Mouse (Mus musculus) kidney, embryonic 14.5 days (tissue): Measurements from ENCODE around the gene Msx1. TPM values are rescaled to one million over a fixed set of nuclear protein-coding genes. Genes with fewer than 3 reads are reported as not detected.

Experiments
- ATAC-seq: fragments of 200-750 bp; cut with Nextera tagmentation; 2 replicates; pipeline ENCODE4 v1.8.0; 2017; ENCODE audit warnings: moderate number of reproducible peaks, mild to moderate bottlenecking, moderate TSS enrichment, moderate library complexity; ENCODE audit not compliant: low FRiP score, low TSS enrichment
- H3K27ac ChIP-seq: fragments of 300-500 bp; sonication (generic); 2 replicates; pipeline ENCODE4 v1.5.1; 2014; ENCODE audit warnings: low read depth, mild to moderate bottlenecking, low read length, moderate library complexity, mixed read lengths
- H3K27me3 ChIP-seq: fragments of 300-500 bp; sonication (generic); 2 replicates; pipeline ENCODE4 v1.6.1; 2014; ENCODE audit warnings: mild to moderate bottlenecking, low read length; ENCODE audit not compliant: control insufficient read depth, insufficient read depth
- H3K36me3 ChIP-seq: fragments of 300-500 bp; sonication (generic); 2 replicates; pipeline ENCODE4 v1.6.1; 2014; ENCODE audit warnings: low read length, mixed read lengths; ENCODE audit not compliant: control insufficient read depth, insufficient read depth
- H3K4me1 ChIP-seq: fragments of 300-500 bp; sonication (generic); 2 replicates; pipeline ENCODE4 v1.6.1; 2014; ENCODE audit warnings: low read length, mixed read lengths; ENCODE audit not compliant: control insufficient read depth, insufficient read depth
- H3K4me2 ChIP-seq: fragments of 300-500 bp; sonication (generic); replicated peaks from 2 replicates; pipeline ENCODE4 v1.6.1; 2014; ENCODE audit warnings: low read depth, mild to moderate bottlenecking, low read length
- H3K4me3 ChIP-seq: fragments of 300-500 bp; sonication (generic); 2 replicates; pipeline ENCODE4 v1.5.1; 2014; ENCODE audit warnings: mild to moderate bottlenecking, low read length
- H3K9ac ChIP-seq: fragments of 300-500 bp; sonication (generic); 2 replicates; pipeline ENCODE4 v1.6.1; 2014; ENCODE audit warnings: low read depth, mild to moderate bottlenecking, low read length, moderate library complexity
- H3K9me3 ChIP-seq: fragments of 300-500 bp; sonication (generic); 2 replicates; pipeline ENCODE4 v1.6.1; 2016; ENCODE audit warnings: low read length; ENCODE audit not compliant: control insufficient read depth
- WGBS: fragments of 180-500 bp; shearing (Covaris S2); extraction: QIAGEN DNeasy Blood & Tissue Kit; methylation state at CpG from one replicate; pipeline ENCODE4 v1.1.7; 2014; 5-methylcytosine and 5-hydroxymethylcytosine counted together
- polyA plus RNA-seq: library from polyadenylated mRNA; unstranded; fragments of >200 nt; fragmentation: Nextera tagmentation; extraction: Ambion mirVana; gene quantifications from 2 replicates; pipeline ENCODE4 v1.2.1, GENCODE M21; 2014

Gene Msx1
- polyA plus RNA-seq, 1 experiment from 2014 or later, result 2.6 TPM

DNA sequence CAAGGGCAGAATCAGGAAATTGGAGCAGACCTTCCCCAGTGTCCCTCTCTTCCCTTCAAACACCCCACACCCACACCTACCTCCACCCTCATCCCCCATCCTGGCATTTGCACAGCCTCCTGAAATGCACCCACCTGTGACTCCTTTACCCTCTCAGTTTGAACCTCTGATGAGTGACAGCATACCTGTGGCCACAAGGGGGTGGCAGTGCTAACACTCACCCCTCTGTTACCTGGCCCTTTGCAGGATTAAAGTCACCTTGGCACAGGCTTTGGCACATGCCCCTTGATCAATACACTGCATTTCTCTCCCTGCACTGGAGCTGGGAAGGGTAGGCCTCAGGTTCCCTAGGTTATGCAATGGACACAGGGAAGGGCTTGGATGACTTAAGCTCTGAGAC is 10.2 kb downstream of the Msx1 start:
- peaks cover 63% of the 10 kb centered on the region for H3K27me3 ChIP-seq
- H3K9me3 ChIP-seq, result no peaks in the 10 kb centered on the region
- no peak overlapping the region for H3K9ac ChIP-seq
- H3K27ac ChIP-seq, result no peak overlapping the region
- H3K4me1 ChIP-seq, result no peaks in the 10 kb centered on the region
- H3K4me3 ChIP-seq, result no peak overlapping the region
- no peak for ATAC-seq
- no peak overlapping the region for H3K4me2 ChIP-seq
- no peaks in the 10 kb centered on the region for H3K36me3 ChIP-seq

DNA sequence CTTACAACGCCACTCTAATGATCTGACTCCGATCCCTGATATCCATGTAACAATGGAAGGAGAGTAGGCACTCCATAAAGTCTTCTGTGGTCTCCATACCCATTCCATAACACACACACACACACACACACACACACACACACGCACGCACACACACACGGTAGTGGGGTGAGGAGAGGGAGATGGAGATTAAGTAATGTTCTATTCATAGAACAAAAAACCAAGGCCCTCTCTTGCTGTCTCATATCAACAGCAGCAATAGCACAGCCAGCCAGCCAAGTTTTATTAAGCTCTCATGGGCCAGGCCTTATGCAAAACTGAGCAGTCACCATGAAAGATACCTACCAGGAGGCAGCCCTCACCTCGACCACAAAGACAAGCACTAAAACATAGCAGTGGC is 19.1 kb downstream of the Msx1 start:
- ATAC-seq, result no peak
- no peak overlapping the region for H3K4me3 ChIP-seq
- 82% methylated on average over 6 of the region's 6 CpGs for WGBS
- no peaks in the 10 kb centered on the region for H3K9me3 ChIP-seq
- H3K4me2 ChIP-seq, result no peak overlapping the region
- H3K4me1 ChIP-seq, result no peaks in the 10 kb centered on the region
- no peak overlapping the region for H3K27ac ChIP-seq
- H3K27me3 ChIP-seq, result no peaks in the 10 kb centered on the region
- no peak overlapping the region for H3K9ac ChIP-seq
- H3K36me3 ChIP-seq, result no peaks in the 10 kb centered on the region

DNA sequence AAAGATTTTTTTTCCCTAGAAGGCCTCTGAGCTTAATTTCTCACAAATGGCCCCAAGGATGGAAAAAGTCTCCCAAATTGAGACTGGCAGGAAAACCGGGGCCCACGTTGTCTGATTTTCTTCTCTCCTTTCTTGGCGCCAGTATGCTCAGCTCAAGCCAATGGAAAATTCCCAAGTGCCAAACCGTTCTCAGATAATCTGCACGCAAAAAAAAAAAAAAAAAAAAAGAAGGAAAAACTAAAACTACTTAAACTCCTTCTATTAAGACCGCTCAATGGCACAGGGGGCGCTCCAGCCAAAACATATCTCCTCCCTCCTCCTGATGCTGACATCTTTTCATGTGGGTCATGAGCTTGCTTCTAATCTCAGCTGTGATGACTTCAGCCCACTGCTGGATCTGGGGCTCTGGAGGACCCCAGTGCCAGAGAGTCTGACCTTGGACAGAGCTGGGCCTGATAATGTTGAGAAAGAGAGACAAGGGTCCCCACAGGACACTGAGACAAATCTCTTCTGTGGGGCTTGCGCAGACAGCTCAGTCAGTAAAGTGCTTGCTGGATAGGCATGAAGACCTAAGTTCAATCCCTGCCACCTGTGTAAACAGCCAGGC is 19.8 kb downstream of the Msx1 start:
- no peak overlapping the region for H3K4me2 ChIP-seq
- no peak overlapping the region for H3K27ac ChIP-seq
- no peaks in the 10 kb centered on the region for H3K27me3 ChIP-seq
- H3K4me1 ChIP-seq, result no peaks in the 10 kb centered on the region
- 84% methylated on average over 8 of the region's 8 CpGs for WGBS
- no peaks in the 10 kb centered on the region for H3K36me3 ChIP-seq
- no peaks in the 10 kb centered on the region for H3K9me3 ChIP-seq
- no peak overlapping the region for H3K9ac ChIP-seq
- H3K4me3 ChIP-seq, result no peak overlapping the region
- ATAC-seq, result no peak

DNA sequence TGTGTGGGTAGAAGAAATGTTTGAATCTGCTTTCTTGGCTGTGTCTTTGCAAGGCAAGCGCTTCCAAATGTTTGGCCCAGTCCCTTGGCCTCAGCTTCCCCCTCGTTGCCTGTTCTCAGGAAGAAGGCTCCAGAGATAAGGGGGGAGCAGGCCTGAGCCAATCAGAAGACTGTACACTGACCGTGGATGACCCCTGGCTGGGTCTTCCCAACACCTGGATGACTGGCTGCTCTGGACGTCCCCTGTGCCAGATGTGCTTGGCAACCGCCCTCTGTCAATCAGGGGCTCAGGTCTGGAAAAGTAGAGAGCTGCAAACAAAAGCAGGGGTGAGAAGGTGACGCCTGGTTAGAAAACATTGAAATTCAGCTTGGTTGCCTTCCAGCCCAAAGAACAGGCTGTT is 27.1 kb downstream of the Msx1 start:
- no peak overlapping the region for H3K4me3 ChIP-seq
- WGBS, result 76% methylated on average over 6 of the region's 6 CpGs
- no peak for ATAC-seq
- H3K27ac ChIP-seq, result no peak overlapping the region
- no peaks in the 10 kb centered on the region for H3K4me1 ChIP-seq
- no peak overlapping the region for H3K4me2 ChIP-seq
- no peaks in the 10 kb centered on the region for H3K36me3 ChIP-seq
- H3K9ac ChIP-seq, result no peak overlapping the region
- H3K9me3 ChIP-seq, result no peaks in the 10 kb centered on the region
- H3K27me3 ChIP-seq, result no peaks in the 10 kb centered on the region

DNA sequence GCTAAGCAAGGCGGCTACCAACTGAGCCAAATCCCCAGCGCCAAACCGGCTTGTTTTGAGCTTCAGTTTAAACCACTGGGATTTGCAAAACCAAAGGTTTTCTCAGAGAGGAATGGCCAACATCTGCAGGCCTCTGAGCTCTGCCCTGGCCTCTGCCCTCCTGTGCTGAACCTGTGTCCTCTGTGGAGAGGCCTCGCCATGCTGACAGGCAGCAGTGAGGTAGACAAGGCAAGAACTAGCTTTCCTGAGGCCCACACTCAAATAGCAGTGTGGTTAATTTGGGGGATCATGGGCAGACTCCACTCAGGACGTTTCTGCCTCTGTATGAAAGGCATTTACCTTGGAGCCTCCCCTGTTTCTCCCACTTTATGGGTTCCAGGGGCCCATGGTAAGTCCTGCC is 27.6 kb downstream of the Msx1 start:
- no peaks in the 10 kb centered on the region for H3K9me3 ChIP-seq
- no peak overlapping the region for H3K4me3 ChIP-seq
- no peaks in the 10 kb centered on the region for H3K27me3 ChIP-seq
- no peak for ATAC-seq
- no peaks in the 10 kb centered on the region for H3K4me1 ChIP-seq
- no peak overlapping the region for H3K9ac ChIP-seq
- no peak overlapping the region for H3K4me2 ChIP-seq
- WGBS, result 78% methylated on average over 5 of the region's 5 CpGs
- H3K27ac ChIP-seq, result no peak overlapping the region
- H3K36me3 ChIP-seq, result no peaks in the 10 kb centered on the region

DNA sequence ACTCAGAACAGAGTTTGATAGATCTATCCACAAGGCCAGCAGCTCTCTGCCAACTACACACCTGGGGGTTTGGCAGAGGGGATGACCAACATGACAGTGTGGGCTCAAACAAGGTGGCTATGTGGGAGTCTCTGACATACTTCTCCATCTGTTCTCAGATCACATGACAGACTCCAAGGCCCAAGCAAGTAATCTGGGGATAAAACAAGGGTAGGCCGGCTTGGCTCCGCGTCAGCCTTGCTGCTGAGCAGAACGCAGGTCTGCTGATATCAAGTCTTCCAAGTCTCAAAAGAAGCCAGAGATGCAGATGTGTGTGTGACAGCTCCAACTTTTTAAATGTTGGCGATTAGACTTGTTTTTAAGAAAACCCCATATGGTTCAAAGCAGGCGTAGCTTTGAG is 28.7 kb downstream of the Msx1 start:
- H3K4me3 ChIP-seq, result no peak overlapping the region
- H3K27ac ChIP-seq, result no peak overlapping the region
- H3K4me1 ChIP-seq, result no peaks in the 10 kb centered on the region
- WGBS, result 93% methylated on average over 6 of the region's 6 CpGs
- H3K4me2 ChIP-seq, result no peak overlapping the region
- ATAC-seq, result no peak
- no peaks in the 10 kb centered on the region for H3K36me3 ChIP-seq
- H3K9ac ChIP-seq, result no peak overlapping the region
- no peaks in the 10 kb centered on the region for H3K9me3 ChIP-seq
- no peaks in the 10 kb centered on the region for H3K27me3 ChIP-seq

DNA sequence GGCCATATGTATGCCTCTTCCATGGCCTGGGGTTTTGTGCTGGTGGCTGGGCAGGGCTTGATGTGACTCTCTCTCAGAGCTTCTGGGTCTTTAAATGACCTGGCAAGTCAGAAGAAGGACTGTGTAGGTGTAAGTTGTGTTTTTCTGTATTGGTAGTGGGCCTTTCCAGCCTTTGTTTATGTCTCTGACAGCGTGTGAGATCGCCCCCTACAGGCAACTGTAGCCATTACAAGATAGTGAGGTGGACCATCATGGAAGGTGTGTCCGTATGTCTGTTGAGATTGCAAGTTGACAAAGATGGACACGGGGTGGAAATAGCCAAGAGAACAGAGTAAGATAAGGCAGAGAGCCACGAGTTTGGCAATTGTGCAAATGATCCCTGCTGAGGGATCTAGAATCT is 32.2 kb downstream of the Msx1 start:
- 55% methylated on average over 5 of the region's 5 CpGs for WGBS
- no peak for ATAC-seq
- Histone ChIP-seq H3K4me1 (no peaks in the 10 kb centered on the region), H3K9ac (no peak overlapping the region), H3K4me3 (no peak overlapping the region), H3K27me3 (no peaks in the 10 kb centered on the region), H3K36me3 (no peaks in the 10 kb centered on the region), H3K9me3 (no peaks in the 10 kb centered on the region), H3K4me2 (no peak overlapping the region), H3K27ac (no peak overlapping the region)

DNA sequence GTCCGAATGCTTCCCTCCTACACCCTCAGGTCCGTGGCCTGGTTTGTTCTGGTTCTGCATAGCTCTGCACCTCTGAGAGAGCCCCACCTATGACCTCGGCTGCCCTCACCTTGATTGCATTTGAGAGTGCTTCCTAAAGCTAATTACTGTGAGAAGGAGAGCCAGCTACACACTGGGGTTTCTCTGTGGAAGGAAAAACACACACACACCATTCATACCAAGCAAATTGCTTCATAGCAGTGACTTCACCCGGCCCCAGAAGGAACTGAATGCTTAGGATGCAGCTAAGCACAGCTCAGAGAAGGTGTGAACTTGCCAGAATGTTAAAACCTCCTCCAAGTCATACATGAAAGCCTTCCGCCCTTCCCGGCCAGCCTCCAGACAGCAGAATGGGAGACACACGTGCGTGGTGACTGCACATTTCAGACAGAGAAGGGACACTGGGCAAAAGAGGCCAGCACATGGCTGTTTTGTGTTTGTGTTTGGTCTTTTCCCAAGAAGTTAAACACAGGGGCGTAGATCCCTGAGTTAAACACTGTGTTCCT is 39.5 kb downstream of the Msx1 start:
- Histone ChIP-seq H3K4me1 (no peaks in the 10 kb centered on the region), H3K27me3 (0 out of 2 replicates have a peak, but pooled peaks cover 5% of the 10 kb centered on the region), H3K4me2 (no peak overlapping the region), H3K4me3 (no peak overlapping the region), H3K9me3 (no peaks in the 10 kb centered on the region), H3K27ac (no peak overlapping the region), H3K36me3 (no peaks in the 10 kb centered on the region), H3K9ac (no peak overlapping the region)
- no peak for ATAC-seq
- WGBS, result 66% methylated on average over 9 of the region's 9 CpGs

DNA sequence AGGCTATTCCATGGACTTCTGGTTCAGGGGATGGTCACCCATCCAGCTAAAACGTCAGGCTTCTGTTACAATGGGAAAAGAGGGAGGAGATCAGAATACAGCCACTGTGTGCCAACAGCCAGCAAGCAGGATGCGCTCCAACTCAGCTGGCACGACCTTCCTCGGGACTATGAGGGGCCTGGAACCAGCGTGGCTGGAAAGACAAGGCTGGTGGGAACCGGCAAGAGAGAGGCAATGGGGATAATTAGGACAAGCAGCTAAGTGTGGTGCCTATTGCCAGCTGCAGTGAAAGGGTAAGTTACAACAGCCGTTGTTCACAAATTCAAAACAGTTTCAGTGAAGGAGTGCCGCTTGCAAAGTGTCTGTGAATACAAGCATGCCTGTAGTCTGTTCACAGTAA is 41.1 kb downstream of the Msx1 start:
- H3K9me3 ChIP-seq, result no peaks in the 10 kb centered on the region
- H3K36me3 ChIP-seq, result no peaks in the 10 kb centered on the region
- no peak overlapping the region for H3K4me3 ChIP-seq
- no peaks in the 10 kb centered on the region for H3K4me1 ChIP-seq
- H3K27me3 ChIP-seq, result 0 out of 2 replicates have a peak, but pooled peaks cover 5% of the 10 kb centered on the region
- WGBS, result 58% methylated on average over 8 of the region's 8 CpGs
- H3K4me2 ChIP-seq, result no peak overlapping the region
- ATAC-seq, result no peak
- H3K27ac ChIP-seq, result no peak overlapping the region
- no peak overlapping the region for H3K9ac ChIP-seq
